Mouse (Mus musculus): ENCODE measurements around the gene Pla2r1.

DNA sequence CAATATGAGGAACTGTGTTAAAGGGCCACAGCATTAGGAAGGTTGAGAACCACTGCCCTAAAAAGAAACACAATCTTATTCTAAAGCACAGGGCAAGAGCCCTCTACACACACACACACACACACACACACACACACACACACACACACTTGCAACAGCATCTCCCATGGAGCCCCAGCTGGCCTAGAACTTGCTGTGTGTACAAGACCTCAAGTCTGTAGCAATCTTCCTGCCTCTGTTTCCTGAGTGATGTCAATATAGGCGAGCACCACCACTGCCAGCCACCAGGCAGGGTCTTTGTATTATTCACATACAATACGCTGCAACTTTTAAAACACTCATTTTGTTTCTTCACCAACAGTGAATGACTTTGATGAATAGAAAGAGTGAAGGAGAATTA lies 145.7 kb downstream of the Pla2r1 start:
- no peak for TF ChIP-seq POLR2A (IDR thresholded peaks at IDR 0.05; ENCODE audit: insufficient read depth, low read length)
- TF ChIP-seq CTCF (IDR thresholded peaks at IDR 0.05; ENCODE audit: low read depth, low read length): no peak
- TF ChIP-seq EP300 (IDR thresholded peaks at IDR 0.05; ENCODE audit: insufficient read depth, low read depth, low read length): no peak
